Mouse (Mus musculus): ENCODE data around the gene Hoxa11. TPM values are rescaled to one million over a fixed set of nuclear protein-coding genes. Genes with fewer than 3 reads are reported as not detected.
A peak's percentile ranks its signal among the peaks of the same experiment; 100 is the strongest.

The Hoxa11 gene
- total RNA-seq, 2 experiments from 2014 or later: not detected

GRCm38 (mm10) chr6:52272766-52273655 is 27.4 kb upstream of the Hoxa11 start:
- intact Hi-C loops (cut with DNase I): loop anchor here (5.0 kb wide), 1 partner anchor 449 kb away; no protein-coding TSS in a partner anchor

GRCm38 (mm10) chr6:52270494-52271480 is 25.2 kb upstream of the Hoxa11 start:
- Histone ChIP-seq H3K4me3 (no peak overlapping the region), H3K27ac (no peak overlapping the region)
- TF ChIP-seq CTCF (IDR thresholded peaks at IDR 0.05): peak; percentile 86
- DNase-seq (ENCODE audit: extremely low spot score in 1 of 2, low spot score in 2 of 2): peak; percentile 52 to 69
- intact Hi-C loops (cut with DNase I): loop anchor here (2.0 to 5.0 kb wide), 2 partner anchors 306 to 452 kb away; no protein-coding TSS in a partner anchor

More at GRCm38 (mm10) chr6:52272766-52273655, 27.4 kb upstream of the Hoxa11 start:
- TF ChIP-seq CTCF (IDR thresholded peaks at IDR 0.05): no peak
- no peak for DNase-seq (ENCODE audit: extremely low spot score in 1 of 2, low spot score in 2 of 2)
- no peak overlapping the region for H3K27ac ChIP-seq
- H3K4me3 ChIP-seq: no peak overlapping the region

- no peak overlapping the region for H3K27ac ChIP-seq
- intact Hi-C loops (cut with DNase I): no loop called here
- H3K4me3 ChIP-seq: no peak overlapping the region
- TF ChIP-seq CTCF (IDR thresholded peaks at IDR 0.05): no peak
- no peak for DNase-seq (ENCODE audit: extremely low spot score in 1 of 2, low spot score in 2 of 2)
Observed at GRCm38 (mm10) chr6:52268756-52269155, 23.1 kb upstream of the Hoxa11 start.

GRCm38 (mm10) chr6:52268341-52268740 is 22.7 kb upstream of the Hoxa11 start:
- TF ChIP-seq CTCF (IDR thresholded peaks at IDR 0.05): no peak
- intact Hi-C loops (cut with DNase I): no loop called here
- no peak overlapping the region for H3K4me3 ChIP-seq
- no peak for DNase-seq (ENCODE audit: extremely low spot score in 1 of 2, low spot score in 2 of 2)
- no peak overlapping the region for H3K27ac ChIP-seq

- no peak for TF ChIP-seq CTCF (IDR thresholded peaks at IDR 0.05)
- H3K27ac ChIP-seq: no peak overlapping the region
- no peak overlapping the region for H3K4me3 ChIP-seq
- intact Hi-C loops (cut with DNase I): no loop called here
- DNase-seq (ENCODE audit: extremely low spot score in 1 of 2, low spot score in 2 of 2): no peak
Observed at GRCm38 (mm10) chr6:52267691-52268090, 22.1 kb upstream of the Hoxa11 start.

GRCm38 (mm10) chr6:52267221-52267620 is 21.6 kb upstream of the Hoxa11 start:
- DNase-seq (ENCODE audit: extremely low spot score in 1 of 2, low spot score in 2 of 2): no peak
- TF ChIP-seq CTCF (IDR thresholded peaks at IDR 0.05): no peak
- no peak overlapping the region for H3K27ac ChIP-seq
- intact Hi-C loops (cut with DNase I): no loop called here
- H3K4me3 ChIP-seq: no peak overlapping the region

- no peak overlapping the region for H3K4me3 ChIP-seq
- no peak for DNase-seq (ENCODE audit: extremely low spot score in 1 of 2, low spot score in 2 of 2)
- TF ChIP-seq CTCF (IDR thresholded peaks at IDR 0.05): no peak
- intact Hi-C loops (cut with DNase I): no loop called here
- no peak overlapping the region for H3K27ac ChIP-seq
Observed at GRCm38 (mm10) chr6:52266666-52266985, 21.0 kb upstream of the Hoxa11 start.

GRCm38 (mm10) chr6:52265913-52266665 is 20.5 kb upstream of the Hoxa11 start:
- H3K4me3 ChIP-seq: no peak overlapping the region
- no peak overlapping the region for H3K27ac ChIP-seq
- no peak for TF ChIP-seq CTCF (IDR thresholded peaks at IDR 0.05)
- intact Hi-C loops (cut with DNase I): no loop called here
- DNase-seq (ENCODE audit: extremely low spot score in 1 of 2, low spot score in 2 of 2): no peak

GRCm38 (mm10) chr6:52265306-52265912 is 19.8 kb upstream of the Hoxa11 start:
- Histone ChIP-seq H3K27ac (no peak overlapping the region), H3K4me3 (no peak overlapping the region)
- DNase-seq (ENCODE audit: extremely low spot score in 1 of 2, low spot score in 2 of 2): no peak
- intact Hi-C loops (cut with DNase I): no loop called here
- no peak for TF ChIP-seq CTCF (IDR thresholded peaks at IDR 0.05)

- DNase-seq (ENCODE audit: extremely low spot score in 1 of 2, low spot score in 2 of 2): no peak
- Histone ChIP-seq H3K4me3 (no peak overlapping the region), H3K27ac (no peak overlapping the region)
- intact Hi-C loops (cut with DNase I): no loop called here
- TF ChIP-seq CTCF (IDR thresholded peaks at IDR 0.05): no peak
Observed at GRCm38 (mm10) chr6:52264106-52264790, 18.6 kb upstream of the Hoxa11 start.

GRCm38 (mm10) chr6:52263321-52263585 is 17.6 kb upstream of the Hoxa11 start:
- no peak for DNase-seq (ENCODE audit: extremely low spot score in 1 of 2, low spot score in 2 of 2)
- no peak for TF ChIP-seq CTCF (IDR thresholded peaks at IDR 0.05)
- Histone ChIP-seq H3K27ac (no peak overlapping the region), H3K4me3 (no peak overlapping the region)
- intact Hi-C loops (cut with DNase I): no loop called here
